Mouse (Mus musculus) CD4-positive, CD25-positive, alpha-beta regulatory T cell (primary cell): ENCODE results near the gene Rnf182. TPM values are rescaled to one million over a fixed set of nuclear protein-coding genes. Genes with fewer than 3 reads are reported as not detected.

ENCODE experiments used
- polyA plus RNA-seq: library from polyadenylated mRNA; unstranded; fragments of 100-300 nt; shearing (Covaris generic); gene quantifications from one replicate; pipeline ENCODE4 v1.2.1, GENCODE M21; 2017

The Rnf182 gene
- 0.55 TPM for polyA plus RNA-seq

GRCm38 (mm10) chr13:43615577-43616254 lies at the start of gene Rnf182:
TSS of gene Rnf182 (plus strand) at chr13:43615710.

Other genes with a start within 250 kb of the Rnf182 start
- 212 TPM for gene Nol7, start 217.3 kb upstream of the Rnf182 start, polyA plus RNA-seq
- gene Ranbp9, start 134.4 kb upstream of the Rnf182 start, polyA plus RNA-seq = 130 TPM
- 35.5 TPM for gene Mcur1, start 55.5 kb upstream of the Rnf182 start, polyA plus RNA-seq
- 181 TPM for gene Cd83, start 169.1 kb downstream of the Rnf182 start, polyA plus RNA-seq